Mouse (Mus musculus) testis, postnatal 14 days (tissue): ENCODE data around the gene Szt2.
A peak's percentile ranks its signal among the peaks of the same experiment; 100 is the strongest.

Experiments
- DNase-seq: peaks from one replicate; pipeline ENCODE4 v3.0.0; 2021; ENCODE audit warnings: low spot score

Szt2 gene

GRCm38 (mm10) chr4:118413553-118413952 is 4.5 kb upstream of the Szt2 start:
- no peak for DNase-seq

GRCm38 (mm10) chr4:118410871-118411270 is 1.8 kb upstream of the Szt2 start:
- DNase-seq = no peak

GRCm38 (mm10) chr4:118402701-118403100 is 6.4 kb downstream of the Szt2 start:
- peak; percentile 66 for DNase-seq

GRCm38 (mm10) chr4:118401918-118402317 is 7.2 kb downstream of the Szt2 start:
- peak; percentile 56 for DNase-seq

GRCm38 (mm10) chr4:118401421-118401820 is 7.7 kb downstream of the Szt2 start:
- DNase-seq = no peak

- DNase-seq = no peak
These were observed 10.7 kb downstream of the Szt2 start for GRCm38 (mm10) chr4:118398400-118398799.

- DNase-seq = no peak
These were observed 12.6 kb downstream of the Szt2 start for GRCm38 (mm10) chr4:118396433-118396832.

- DNase-seq = no peak
These were observed 13.8 kb downstream of the Szt2 start for GRCm38 (mm10) chr4:118395289-118395688.

- no peak for DNase-seq
These were observed 14.6 kb downstream of the Szt2 start for GRCm38 (mm10) chr4:118394505-118394904.

GRCm38 (mm10) chr4:118390146-118390545 is 18.9 kb downstream of the Szt2 start:
- DNase-seq = peak; percentile 79

GRCm38 (mm10) chr4:118387316-118387715 is 21.8 kb downstream of the Szt2 start:
- no peak for DNase-seq

- DNase-seq = no peak
These were observed 25.8 kb downstream of the Szt2 start for GRCm38 (mm10) chr4:118383271-118383670.

- DNase-seq = no peak
These were observed 33.1 kb downstream of the Szt2 start for GRCm38 (mm10) chr4:118375999-118376398.

GRCm38 (mm10) chr4:118371822-118372221 is 37.3 kb downstream of the Szt2 start:
- no peak for DNase-seq

- no peak for DNase-seq
These were observed 40.5 kb downstream of the Szt2 start for GRCm38 (mm10) chr4:118368616-118369015.

GRCm38 (mm10) chr4:118367551-118367950 is 41.5 kb downstream of the Szt2 start:
- no peak for DNase-seq

GRCm38 (mm10) chr4:118365991-118366390 is 43.1 kb downstream of the Szt2 start:
- no peak for DNase-seq

- no peak for DNase-seq
These were observed 44.4 kb downstream of the Szt2 start for GRCm38 (mm10) chr4:118364641-118365040.

GRCm38 (mm10) chr4:118363985-118364384 is 45.1 kb downstream of the Szt2 start:
- DNase-seq = no peak

GRCm38 (mm10) chr4:118362879-118363278 is 46.2 kb downstream of the Szt2 start:
- no peak for DNase-seq

- no peak for DNase-seq
These were observed 47.6 kb downstream of the Szt2 start for GRCm38 (mm10) chr4:118361451-118361850.

- peak; percentile 75 for DNase-seq
These were observed 49.0 kb downstream of the Szt2 start for GRCm38 (mm10) chr4:118359896-118360720.

GRCm38 (mm10) chr4:118359211-118359895 is 49.7 kb downstream of the Szt2 start:
- DNase-seq = no peak
